Mouse (Mus musculus): ENCODE results near the gene Sp140.
"Not testable (repeated sequence)": the region's sequence is repeated elsewhere in the genome, so short reads cannot be mapped to it uniquely, and the experiment has no call there.

Sp140 gene

GRCm38 (mm10) chr1:85649881-85650280, 49.7 kb downstream of the Sp140 start, which contains the start of gene Sp100:
Sp100 (plus strand) TSS chr1:85649988.
- DNase-seq (ENCODE audit: low read depth): peak; percentile 9

DNA sequence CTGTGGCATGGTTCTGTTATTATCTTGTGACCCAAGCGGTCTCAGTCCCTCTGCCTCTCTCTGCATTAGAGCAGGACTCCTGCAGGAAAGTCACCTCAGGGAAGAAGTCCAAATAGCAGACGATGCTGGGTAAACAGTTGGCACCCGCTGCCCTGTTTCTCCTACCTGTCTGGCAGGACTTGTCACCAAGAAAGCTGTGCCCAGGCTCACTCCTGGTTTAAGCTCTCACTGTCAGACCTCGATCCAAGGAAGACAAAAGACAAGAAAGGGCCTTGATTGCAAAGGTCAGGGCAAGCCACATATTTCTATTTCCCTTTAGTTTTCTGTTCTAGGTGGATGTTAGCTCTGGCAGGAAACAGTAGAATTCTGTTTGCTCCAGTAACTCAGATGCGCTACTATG, 50.3 kb downstream of the Sp140 start:
- not testable (repeated sequence) for DNase-seq (ENCODE audit: low read depth)

- peak; percentile 28 for DNase-seq (ENCODE audit: low read depth)
Observed at GRCm38 (mm10) chr1:85651770-85652275, 51.6 kb downstream of the Sp140 start.

- not testable (repeated sequence) for DNase-seq (ENCODE audit: low read depth)
Observed at GRCm38 (mm10) chr1:85657211-85657610, 57.0 kb downstream of the Sp140 start.

GRCm38 (mm10) chr1:85664266-85664665, 64.1 kb downstream of the Sp140 start:
- DNase-seq (ENCODE audit: low read depth): no peak

DNA sequence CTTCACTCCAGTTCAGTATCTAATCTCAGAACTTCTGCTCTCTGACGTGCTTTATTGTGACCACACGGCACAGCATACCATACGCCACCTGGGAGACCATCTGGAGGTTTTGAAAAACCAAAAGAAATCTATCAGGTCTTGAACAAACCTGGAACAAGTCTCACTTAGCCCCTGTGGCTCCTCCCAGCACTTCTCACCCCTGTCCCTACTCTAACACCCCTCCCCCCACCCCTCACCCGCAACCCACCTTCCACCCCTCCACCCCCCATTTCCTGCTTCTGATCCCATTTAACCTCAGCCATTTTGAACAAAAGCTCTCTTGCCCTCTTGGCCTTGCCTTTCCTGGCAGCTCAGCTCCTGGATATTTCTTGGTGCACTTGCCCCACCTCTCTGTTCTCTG, 80.0 kb downstream of the Sp140 start:
- no peak for DNase-seq (ENCODE audit: low read depth)

GRCm38 (mm10) chr1:85686666-85687065, 86.5 kb downstream of the Sp140 start:
- DNase-seq (ENCODE audit: low read depth): no peak

GRCm38 (mm10) chr1:85687346-85687745, 87.2 kb downstream of the Sp140 start:
- DNase-seq (ENCODE audit: low read depth): no peak

DNA sequence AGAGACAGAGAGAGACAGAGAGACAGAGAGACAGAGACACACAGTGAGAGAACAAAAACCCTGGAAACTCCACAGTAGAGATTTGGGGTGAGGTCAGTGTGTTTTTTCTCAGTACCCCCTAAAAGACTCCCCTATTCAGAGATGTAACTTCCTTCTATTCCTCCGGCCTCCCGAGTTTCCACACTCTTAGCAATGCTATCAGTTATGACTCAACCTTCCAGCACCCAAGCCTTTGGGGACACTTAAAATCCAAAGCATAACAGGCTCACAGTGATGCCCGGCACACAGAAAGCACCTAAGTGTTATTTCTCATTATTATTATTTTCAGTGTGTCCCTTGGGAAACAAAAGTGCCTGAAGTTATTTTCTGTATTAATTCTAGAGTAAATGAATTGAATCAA, 90.4 kb downstream of the Sp140 start:
- DNase-seq (ENCODE audit: low read depth): no peak

GRCm38 (mm10) chr1:85692281-85692680, 92.1 kb downstream of the Sp140 start:
- DNase-seq (ENCODE audit: low read depth): peak; percentile 5

- no peak for DNase-seq (ENCODE audit: low read depth)
Observed at GRCm38 (mm10) chr1:85693280-85693679, 93.1 kb downstream of the Sp140 start.

Data from NIH3T3 (cell line).